Mouse (Mus musculus): Measurements from ENCODE around the gene 2310022A10Rik.

DNA sequence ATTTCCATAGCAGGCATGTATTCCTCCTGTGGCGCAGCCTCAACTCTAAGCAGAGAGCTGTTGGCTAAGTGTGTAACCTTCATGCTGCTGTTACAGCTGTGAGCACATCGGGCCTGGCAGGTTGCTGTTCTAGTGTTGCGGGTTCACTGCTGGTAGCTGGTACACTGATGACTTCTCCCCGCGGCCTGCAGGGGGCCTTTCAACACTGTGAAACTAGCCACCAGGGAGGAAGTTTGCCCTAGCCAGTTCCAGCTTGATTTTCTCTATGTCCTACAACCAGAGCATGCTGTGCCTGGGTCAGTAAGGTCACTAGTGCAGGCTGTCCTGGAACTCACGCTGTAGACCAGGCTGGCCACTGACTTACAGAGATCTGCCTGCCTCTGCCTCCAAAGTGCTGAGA lies 23.9 kb downstream of the 2310022A10Rik start:
- TF ChIP-seq CTCF (conservative IDR thresholded peaks at IDR 0.05 in 1 of 2, IDR thresholded peaks at IDR 0.05 in 1 of 2; ENCODE audit: low read depth in 2 of 2, low read length in 2 of 2) (peak; percentile 41 to 61), EP300 (IDR thresholded peaks at IDR 0.05; ENCODE audit: low read length) (no peak), ETS1 (conservative IDR thresholded peaks at IDR 0.05; ENCODE audit: low read depth, low read length) (no peak), E2F4 (IDR thresholded peaks at IDR 0.05; ENCODE audit: insufficient replicate concordance, low read depth, low read length) (no peak), MXI1 (IDR thresholded peaks at IDR 0.05; ENCODE audit: low read depth, low read length) (no peak)

All from CH12.LX (cell line).